Mouse (Mus musculus) heart, postnatal 0 days (tissue): Measurements from ENCODE around the gene Gng3.

Experiments
- CTCF ChIP-seq: IDR thresholded peaks from 2 replicates; pipeline ENCODE4 v1.5.1; 2016; ENCODE audit warnings: antibody characterized with exemption, control low read depth, low read depth
- EP300 ChIP-seq: IDR thresholded peaks from 2 replicates; pipeline ENCODE4 v1.6.1; 2016; ENCODE audit warnings: antibody characterized with exemption, low read depth

DNA sequence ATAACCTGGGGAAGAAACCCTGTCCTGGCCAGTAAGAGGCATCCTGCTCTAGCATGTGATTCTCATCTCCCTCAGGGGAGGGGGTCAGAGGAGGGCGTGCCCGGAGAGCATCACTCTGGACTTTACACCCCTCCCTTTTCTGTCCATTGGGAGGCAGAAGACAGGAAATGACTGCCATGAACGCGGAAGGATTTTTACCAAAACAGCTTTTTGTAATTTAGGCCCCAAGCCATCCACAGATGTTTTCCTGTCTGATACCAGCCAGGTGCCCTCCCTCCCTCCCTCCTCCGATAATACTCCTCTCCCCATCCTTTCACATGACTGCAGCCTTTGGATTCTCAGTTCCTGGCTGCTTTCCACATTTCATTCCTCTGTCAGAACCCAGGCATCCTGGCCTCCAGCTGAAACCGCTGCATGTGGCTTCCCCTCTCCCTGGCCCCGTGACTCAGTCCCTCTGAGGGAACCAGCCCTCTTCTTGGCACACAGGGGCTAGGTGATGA is 11.5 kb upstream of the Gng3 start, which contains the start of gene Lrrn4cl:
- TF ChIP-seq CTCF (no peak), EP300 (no peak)
